Mouse (Mus musculus): ENCODE results near the gene Snx1.

The Snx1 gene

GRCm38 (mm10) chr9:66127193-66127546 lies 783 bp upstream of the Snx1 start:
- in situ Hi-C loops (cut with MseI, MboI) = no loop called here

GRCm38 (mm10) chr9:66125543-66126455 lies 588 bp downstream of the Snx1 start:
- in situ Hi-C loops (cut with MseI, MboI) = no loop called here

- in situ Hi-C loops (cut with MseI, MboI) = no loop called here
Measured at GRCm38 (mm10) chr9:66124681-66125542, 1.5 kb downstream of the Snx1 start.

GRCm38 (mm10) chr9:66124111-66124531 lies 2.3 kb downstream of the Snx1 start:
- in situ Hi-C loops (cut with MseI, MboI) = no loop called here

GRCm38 (mm10) chr9:66123648-66124047 lies 2.7 kb downstream of the Snx1 start:
- in situ Hi-C loops (cut with MseI, MboI) = no loop called here

GRCm38 (mm10) chr9:66121421-66121820 lies 5.0 kb downstream of the Snx1 start:
- in situ Hi-C loops (cut with MseI, MboI) = no loop called here

GRCm38 (mm10) chr9:66120945-66121344 lies 5.4 kb downstream of the Snx1 start:
- in situ Hi-C loops (cut with MseI, MboI) = no loop called here

GRCm38 (mm10) chr9:66120106-66120505 lies 6.3 kb downstream of the Snx1 start:
- in situ Hi-C loops (cut with MseI, MboI) = no loop called here

GRCm38 (mm10) chr9:66119498-66119897 lies 6.9 kb downstream of the Snx1 start:
- in situ Hi-C loops (cut with MseI, MboI) = no loop called here

- in situ Hi-C loops (cut with MseI, MboI) = no loop called here
Measured at GRCm38 (mm10) chr9:66116890-66117289, 9.5 kb downstream of the Snx1 start.

- in situ Hi-C loops (cut with MseI, MboI) = no loop called here
Measured at GRCm38 (mm10) chr9:66114341-66114740, 12.0 kb downstream of the Snx1 start.

- in situ Hi-C loops (cut with MseI, MboI) = no loop called here
Measured at GRCm38 (mm10) chr9:66110611-66111379, 15.6 kb downstream of the Snx1 start.

GRCm38 (mm10) chr9:66110126-66110525 lies 16.3 kb downstream of the Snx1 start:
- in situ Hi-C loops (cut with MseI, MboI) = no loop called here

GRCm38 (mm10) chr9:66109574-66109973 lies 16.8 kb downstream of the Snx1 start:
- in situ Hi-C loops (cut with MseI, MboI) = no loop called here

- in situ Hi-C loops (cut with MseI, MboI) = no loop called here
Measured at GRCm38 (mm10) chr9:66105168-66105567, 21.2 kb downstream of the Snx1 start.

GRCm38 (mm10) chr9:66104601-66105000 lies 21.8 kb downstream of the Snx1 start:
- in situ Hi-C loops (cut with MseI, MboI) = no loop called here

GRCm38 (mm10) chr9:66102668-66103067 lies 23.7 kb downstream of the Snx1 start:
- in situ Hi-C loops (cut with MseI, MboI) = no loop called here

GRCm38 (mm10) chr9:66101577-66101976 lies 24.8 kb downstream of the Snx1 start:
- in situ Hi-C loops (cut with MseI, MboI) = no loop called here

GRCm38 (mm10) chr9:66092664-66093063 lies 33.7 kb downstream of the Snx1 start:
- in situ Hi-C loops (cut with MseI, MboI) = no loop called here

- in situ Hi-C loops (cut with MseI, MboI) = no loop called here
Measured at GRCm38 (mm10) chr9:66091327-66092231, 34.8 kb downstream of the Snx1 start.
